ENCODE assay signal across 30 mouse cellular contexts in the genomic region with DNA sequence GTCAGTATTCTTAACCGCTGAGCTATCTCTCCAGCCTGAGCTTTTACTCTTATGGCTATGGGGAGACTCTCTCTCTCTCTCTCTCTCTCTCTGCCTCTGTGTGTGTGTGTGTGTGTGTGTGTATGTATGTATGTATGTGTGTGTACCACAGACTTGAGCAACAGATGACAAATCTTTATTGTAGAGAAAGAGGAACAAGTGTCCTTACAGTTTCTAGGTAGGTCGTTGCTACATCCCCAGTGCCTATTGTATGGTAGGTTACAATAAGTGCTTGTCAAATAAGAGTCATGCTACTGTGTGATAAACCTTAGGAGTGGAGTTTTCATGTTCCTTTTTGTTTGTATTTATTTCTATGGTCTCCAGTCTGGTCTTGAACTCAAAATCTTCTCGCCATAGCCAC. TPM values are rescaled to one million over a fixed set of nuclear protein-coding genes. Genes with fewer than 3 reads are reported as not detected.
DNase-seq lines count a peak whose midpoint lies in the region; ATAC-seq and TF ChIP-seq lines count a peak whose summit lies in the region.
"Had no signal": no experiment of that assay in that cellular context is flagged by ENCODE, and none has a peak within 500 bp of the region (broad histone marks: within the 10 kb centered on the region; RNA-seq: fewer than 3 reads in every experiment).

No protein-coding gene starts in this region.

- H3K9ac ChIP-seq in lung, postnatal 0 days (replicated peaks; ENCODE audit: low read depth), result no peak overlapping the region
- H3K9ac ChIP-seq: embryonic facial prominence, embryonic 13.5 days; forebrain, embryonic 15.5 days; heart, embryonic 13.5 days; kidney, embryonic 15.5 days; limb, embryonic 12.5 days; midbrain, embryonic 12.5 days; neural tube, embryonic 13.5 days had no signal

- no peak overlapping the region for H3K4me2 ChIP-seq in lung, postnatal 0 days (replicated peaks; ENCODE audit: low read depth, low read length)
- H3K4me2 ChIP-seq: embryonic facial prominence, embryonic 13.5 days; forebrain, embryonic 15.5 days; heart, embryonic 13.5 days; kidney, embryonic 15.5 days; limb, embryonic 12.5 days; midbrain, embryonic 12.5 days; neural tube, embryonic 13.5 days had no signal

- peak; percentile 38 for DNase-seq in lung, postnatal 0 days (ENCODE audit: low spot score)
- DNase-seq in lung, postnatal 4 days, result no peak
- DNase-seq in layer of hippocampus, postnatal 36 days, result no peak
- no peak for DNase-seq in kidney, adult 18-20 months
- DNase-seq: adrenal gland, postnatal 10 days; B cell, adult 2 months; cerebellum, adult 11 months; cerebellum, adult 9-11 months; heart, postnatal 10 days; kidney, postnatal 25 days; retina, postnatal 1 day; right cerebral cortex, postnatal 14 days; thymus, adult 18-20 months; thymus, postnatal 36 days had no signal

- H3K36me3 ChIP-seq in lung, postnatal 0 days (ENCODE audit: insufficient read depth, low read length), result no peaks in the 10 kb centered on the region
- H3K36me3 ChIP-seq: embryonic facial prominence, embryonic 13.5 days; forebrain, embryonic 10.5 days; forebrain, embryonic 15.5 days; limb, embryonic 12.5 days; midbrain, embryonic 12.5 days; neural tube, embryonic 13.5 days had no signal

- 0 out of 2 replicates have a peak, but pooled peaks have one; percentile 24 for ATAC-seq in lung, postnatal 0 days
- peak; percentile 59 for ATAC-seq in monocyte, adult 5-6 weeks (replicated peaks; ENCODE audit: insufficient number of reproducible peaks, low FRiP score, low TSS enrichment, poor library complexity, severe bottlenecking)
- no peak for ATAC-seq in CD4-positive, CD25-positive, alpha-beta regulatory T cell, adult 4 months
- ATAC-seq: forebrain, embryonic 15.5 days; hindbrain, postnatal 0 days; intestine, embryonic 16.5 days; Patski had no signal

- H3K4me1 ChIP-seq in lung, postnatal 0 days (ENCODE audit: insufficient read depth, low read depth, low read length), result no peaks in the 10 kb centered on the region
- H3K4me1 ChIP-seq in bone marrow, adult 2 months (ENCODE audit: control insufficient read depth, insufficient read depth, low read length), result peaks cover 12% of the 10 kb centered on the region
- H3K4me1 ChIP-seq: forebrain, embryonic 15.5 days; midbrain, embryonic 12.5 days; neural tube, embryonic 13.5 days had no signal

- peaks cover 5% of the 10 kb centered on the region; the same call in 1 of the 2 replicates for H3K27me3 ChIP-seq in lung, postnatal 0 days (replicated peaks; ENCODE audit: insufficient read depth, low read length)
- H3K27me3 ChIP-seq: heart, embryonic 13.5 days; kidney, embryonic 15.5 days; limb, embryonic 12.5 days; Patski had no signal

- no peak overlapping the region for H3K27ac ChIP-seq in lung, postnatal 0 days (ENCODE audit: low read length)
- H3K27ac ChIP-seq in bone marrow, adult 2 months (ENCODE audit: control insufficient read depth, insufficient read depth, low read depth, low read length, poor library complexity), result peak overlapping the region; percentile 48; the same call in 1 of the 2 replicates
- H3K27ac ChIP-seq: embryonic facial prominence, embryonic 13.5 days; forebrain, embryonic 10.5 days; forebrain, embryonic 15.5 days; heart, embryonic 13.5 days; hindbrain, postnatal 0 days; kidney, embryonic 15.5 days; left cerebral cortex, adult 2 months; limb, embryonic 12.5 days; macrophage; midbrain, embryonic 12.5 days; neural tube, embryonic 13.5 days had no signal

- no peak for TF ChIP-seq CTCF in lung, postnatal 0 days (IDR thresholded peaks at IDR 0.05)
- TF ChIP-seq CTCF in bone marrow, adult 2 months (IDR thresholded peaks at IDR 0.05; ENCODE audit: control insufficient read depth, insufficient read depth, low read length), result no peak

- 71% methylated on average over 3 of the region's 3 CpGs for WGBS in lung, postnatal 0 days
- WGBS in bone marrow, adult 2 months, result 38% methylated on average over 3 of the region's 3 CpGs

- H3K4me3 ChIP-seq in lung, postnatal 0 days (ENCODE audit: low read depth, low read length), result no peak overlapping the region
- no peak overlapping the region for H3K4me3 ChIP-seq in bone marrow, adult 2 months (replicated peaks; ENCODE audit: control insufficient read depth, low read depth, low read length)
- H3K4me3 ChIP-seq: embryonic facial prominence, embryonic 13.5 days; forebrain, embryonic 10.5 days; forebrain, embryonic 15.5 days; heart, embryonic 13.5 days; kidney, embryonic 15.5 days; left cerebral cortex, adult 2 months; limb, embryonic 12.5 days; midbrain, embryonic 12.5 days; neural tube, embryonic 13.5 days had no signal

- no peaks in the 10 kb centered on the region for H3K9me3 ChIP-seq in lung, postnatal 0 days (ENCODE audit: low read length)
- H3K9me3 ChIP-seq: embryonic facial prominence, embryonic 13.5 days; forebrain, embryonic 10.5 days; forebrain, embryonic 15.5 days; heart, embryonic 13.5 days; kidney, embryonic 15.5 days; midbrain, embryonic 12.5 days; neural tube, embryonic 13.5 days had no signal

- TF ChIP-seq POLR2A in bone marrow, adult 2 months (IDR thresholded peaks at IDR 0.05; ENCODE audit: borderline replicate concordance, control insufficient read depth, low read depth, low read length), result no peak

- TF ChIP-seq EP300 in lung, postnatal 0 days (IDR thresholded peaks at IDR 0.05), result no peak

RNA-seq across cellular contexts. Expression of gene Plekhg3, which starts 9.5 kb away (rescaled TPM):
- polyA plus RNA-seq in lung, postnatal 0 days (2015; fragmentation: Nextera tagmentation; extraction: Ambion mirVana), result 2.1 and 2.9 TPM in 2 replicates
- 9.6 and 24.0 TPM in 2 replicates for polyA plus RNA-seq in bone marrow, adult 2 months (2011; ENCODE audit: insufficient read depth, insufficient read length, low replicate concordance, missing spikeins)
- 54.4 to 58.3 TPM (median 55.2 TPM) in 3 replicates for total RNA-seq in monocyte, adult 5-6 weeks (2017)
- total RNA-seq in layer of hippocampus, postnatal 36 days (2021), result 10 to 100 TPM; 22.9 to 23.2 TPM
- polyA plus RNA-seq in CD4-positive, CD25-positive, alpha-beta regulatory T cell, adult 4 months (2017; shearing (Covaris generic)), result 1 to 10 TPM in 1 of 2 experiments, under 1 TPM in 1; 0.91 to 2.2 TPM
